Mouse (Mus musculus) cortical plate, adult 2 months (tissue): ENCODE measurements around the gene Frmd4a. TPM values are rescaled to one million over a fixed set of nuclear protein-coding genes. Genes with fewer than 3 reads are reported as not detected.

Experiments
- H3K27ac ChIP-seq: fragments of 200-500 bp; 2 replicates; pipeline ENCODE4 v1.5.1; 2012; ENCODE audit warnings: low read length, control low read depth, inconsistent platforms; ENCODE audit not compliant: insufficient read depth
- H3K4me1 ChIP-seq: fragments of 200-500 bp; 2 replicates; pipeline ENCODE4 v1.6.1; 2011; ENCODE audit warnings: low read length; ENCODE audit not compliant: control insufficient read depth, insufficient read depth
- H3K4me3 ChIP-seq: fragments of 200-500 bp; 2 replicates; pipeline ENCODE4 v1.5.1; 2011; ENCODE audit warnings: mild to moderate bottlenecking, low read length, control low read depth; ENCODE audit not compliant: insufficient read depth
- CTCF ChIP-seq: fragments of 200-500 bp; IDR thresholded peaks from 2 replicates; pipeline ENCODE4 v1.5.1; 2011; ENCODE audit warnings: mild to moderate bottlenecking, control low read depth, low read length; ENCODE audit not compliant: insufficient read depth; ENCODE audit errors: extremely low read depth
- POLR2A ChIP-seq: fragments of 200-500 bp; IDR thresholded peaks from 2 replicates; pipeline ENCODE4 v1.6.1; 2011; ENCODE audit warnings: mild to moderate bottlenecking, low read length, control low read depth; ENCODE audit not compliant: insufficient read depth; ENCODE audit errors: extremely low read depth
- polyA plus RNA-seq: library from polyadenylated mRNA; depleted of rRNA; stranded (reverse); fragments of >200 nt; gene quantifications from 2 replicates; pipeline ENCODE4 v1.2.3, GENCODE M21; 2012

Frmd4a gene
- polyA plus RNA-seq, 1 experiment: 33.9 TPM

DNA sequence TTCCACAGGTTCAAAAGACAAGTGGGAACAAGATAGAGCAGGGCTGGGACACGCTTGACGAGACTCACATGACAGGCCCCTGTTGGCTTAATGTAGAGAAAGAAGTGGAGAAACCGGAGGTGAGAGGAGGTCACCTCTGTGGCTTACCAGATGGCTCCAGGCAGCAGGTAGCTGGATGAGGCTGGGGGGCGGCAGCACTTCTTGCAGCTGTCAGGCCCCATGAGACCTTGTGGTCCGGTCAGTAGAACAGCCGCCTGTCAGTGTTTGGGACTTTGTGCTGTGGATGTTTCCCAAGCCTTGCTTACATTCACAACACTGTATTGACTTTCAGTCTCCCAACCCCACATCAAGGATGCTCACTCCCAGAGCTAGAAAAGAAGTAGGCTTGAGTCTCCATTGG lies 515.4 kb downstream of the Frmd4a start:
- H3K4me1 ChIP-seq: no peaks in the 10 kb centered on the region
- TF ChIP-seq POLR2A (no peak), CTCF (no peak)
- H3K4me3 ChIP-seq: no peak overlapping the region
- H3K27ac ChIP-seq: no peak overlapping the region

DNA sequence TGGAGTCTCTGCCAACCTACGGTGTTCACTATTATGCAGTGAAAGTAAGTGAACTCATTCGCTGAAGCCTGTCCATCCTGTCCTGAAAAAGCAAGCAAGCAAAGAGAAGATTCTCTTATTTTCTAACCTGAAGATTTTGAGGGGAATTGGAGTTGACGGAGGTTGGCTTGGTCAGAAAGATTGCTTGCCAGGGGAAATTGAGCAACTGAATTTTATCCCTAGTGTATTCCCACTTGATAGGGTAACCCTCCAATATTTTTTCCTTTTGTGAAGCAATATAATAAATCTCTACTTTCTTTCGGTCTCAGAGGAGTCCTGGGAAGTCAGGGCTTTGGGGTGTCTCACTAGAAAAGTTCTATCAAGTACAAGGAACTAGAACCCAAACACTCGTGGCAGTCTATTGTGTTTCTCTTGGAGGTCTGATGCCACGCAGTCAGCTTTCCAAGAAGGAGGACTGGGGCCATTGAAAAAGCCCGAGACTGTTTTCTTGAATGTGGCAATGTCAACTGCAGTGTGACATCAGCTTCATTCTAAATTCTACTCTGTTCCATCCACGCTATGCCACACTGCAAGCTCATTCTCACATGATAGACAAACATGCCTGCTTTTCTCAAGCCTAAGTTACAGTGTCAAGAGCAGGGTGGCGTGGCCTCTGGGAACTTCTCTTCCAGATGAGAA lies 517.8 kb downstream of the Frmd4a start:
- H3K27ac ChIP-seq: no peak overlapping the region
- no peaks in the 10 kb centered on the region for H3K4me1 ChIP-seq
- no peak overlapping the region for H3K4me3 ChIP-seq
- TF ChIP-seq CTCF: no peak
- TF ChIP-seq POLR2A: no peak

DNA sequence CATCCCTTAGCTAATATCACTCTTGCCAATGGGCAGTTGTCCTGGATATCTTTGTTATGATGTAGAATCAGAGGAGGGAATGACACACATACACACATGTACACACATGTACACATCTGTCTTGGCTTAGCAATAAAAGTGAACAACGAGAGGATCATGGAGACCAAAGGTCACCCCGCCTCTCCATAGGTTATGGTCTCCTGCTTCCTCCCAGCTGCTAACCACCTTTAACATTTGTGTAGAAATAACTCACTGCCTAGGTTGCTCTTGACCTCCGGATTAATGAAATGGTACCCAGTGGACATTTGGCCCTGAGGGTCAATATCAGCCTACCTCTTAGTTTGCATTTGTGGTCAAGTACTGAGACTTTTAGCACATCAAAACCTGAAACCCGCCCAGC lies 523.8 kb downstream of the Frmd4a start:
- H3K27ac ChIP-seq: no peak overlapping the region
- TF ChIP-seq CTCF (no peak), POLR2A (no peak)
- H3K4me1 ChIP-seq: no peaks in the 10 kb centered on the region
- H3K4me3 ChIP-seq: no peak overlapping the region

DNA sequence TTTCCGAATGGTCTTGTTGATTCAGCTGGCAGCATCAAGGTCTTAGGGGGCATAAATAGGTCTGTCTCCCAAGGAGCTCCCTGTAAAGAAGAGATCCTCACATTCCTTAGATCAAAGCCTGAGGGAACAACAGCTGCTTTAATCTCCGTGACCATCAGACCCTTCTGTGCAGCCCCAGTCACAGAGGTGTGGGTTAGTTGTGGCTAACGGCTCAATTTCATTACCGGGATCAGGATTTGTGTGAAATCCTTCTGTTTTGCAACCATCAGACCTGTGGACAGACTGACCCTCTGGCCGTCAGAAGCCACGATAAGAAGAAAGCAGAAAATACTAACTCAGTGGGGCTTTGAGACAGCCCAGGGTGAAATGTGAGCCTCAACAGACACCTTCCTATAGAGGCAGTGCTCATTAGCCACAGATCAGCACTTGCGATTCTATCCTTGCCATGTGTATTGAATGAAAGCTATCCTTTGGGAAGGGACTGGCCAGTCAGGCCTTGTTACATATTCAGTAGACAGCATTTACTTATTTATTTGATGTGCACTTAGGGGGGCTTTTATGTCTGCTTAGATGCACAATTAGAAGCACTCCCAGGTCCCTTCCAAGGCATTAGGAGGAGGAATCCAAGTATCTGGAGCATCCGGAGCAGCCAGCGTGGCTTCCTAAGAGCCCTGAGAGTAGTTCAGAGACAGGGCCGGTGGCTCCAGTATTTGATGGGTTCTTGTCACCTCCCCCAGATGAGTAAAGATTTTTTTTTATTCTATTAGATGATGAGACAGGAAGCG lies 524.5 kb downstream of the Frmd4a start:
- no peaks in the 10 kb centered on the region for H3K4me1 ChIP-seq
- no peak for TF ChIP-seq CTCF
- TF ChIP-seq POLR2A: no peak
- no peak overlapping the region for H3K4me3 ChIP-seq
- H3K27ac ChIP-seq: no peak overlapping the region

DNA sequence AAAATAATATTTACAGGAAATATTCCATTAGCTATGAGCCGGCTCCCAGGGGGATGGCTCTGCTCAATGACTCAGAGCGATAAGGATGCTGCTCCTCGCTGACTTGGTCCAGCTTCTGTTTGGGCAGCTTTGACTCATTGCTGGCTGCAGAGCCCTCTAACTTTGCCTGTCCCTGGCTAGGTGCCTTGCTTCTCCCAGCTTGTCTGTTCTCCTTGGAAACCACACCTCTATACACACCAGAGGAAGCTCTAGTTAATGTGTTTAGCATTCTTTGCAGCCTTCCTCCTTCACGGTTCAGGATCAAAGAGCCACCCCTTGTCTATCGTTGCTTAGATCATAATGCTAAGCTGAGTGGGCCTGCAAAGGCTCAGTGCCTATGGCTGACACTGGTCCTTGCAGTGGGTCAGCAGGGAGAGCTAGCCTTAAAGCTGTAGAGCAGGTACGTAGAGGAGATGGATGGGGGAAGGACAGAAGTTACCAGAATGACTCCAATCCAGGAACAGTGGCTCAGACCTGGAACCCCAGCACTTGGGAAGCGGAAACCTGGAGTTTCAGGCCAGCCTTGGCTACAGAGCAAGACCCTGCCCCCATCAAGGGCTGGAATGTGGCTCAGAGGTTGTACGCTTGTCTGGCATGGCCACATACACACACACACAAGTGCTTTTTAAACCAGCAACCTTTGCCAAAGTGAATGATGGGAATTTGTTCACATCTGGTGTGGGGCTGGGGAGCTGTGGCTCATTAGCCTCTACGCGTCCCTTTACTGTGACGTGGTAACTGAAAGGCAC lies 525.3 kb downstream of the Frmd4a start:
- no peak overlapping the region for H3K27ac ChIP-seq
- no peak overlapping the region for H3K4me3 ChIP-seq
- TF ChIP-seq POLR2A: no peak
- TF ChIP-seq CTCF: no peak
- no peaks in the 10 kb centered on the region for H3K4me1 ChIP-seq

DNA sequence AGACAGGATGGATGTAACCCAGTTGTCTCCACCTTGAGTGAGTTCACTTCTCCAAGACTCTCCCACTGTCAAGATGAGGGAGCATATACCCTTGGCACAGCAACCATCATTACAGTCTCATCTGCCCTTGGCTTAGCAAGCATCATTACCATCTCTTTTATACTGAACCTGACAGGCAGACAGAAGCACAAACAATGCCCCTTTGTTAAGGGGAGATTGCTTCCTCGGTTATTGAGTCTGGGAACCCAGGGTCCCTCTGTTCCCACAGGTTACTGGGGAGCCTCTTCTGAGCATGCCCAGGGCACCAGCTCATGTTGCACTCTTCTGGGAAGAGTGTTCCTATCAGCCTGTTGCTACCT lies 525.9 kb downstream of the Frmd4a start:
- H3K4me1 ChIP-seq: no peaks in the 10 kb centered on the region
- TF ChIP-seq POLR2A (no peak), CTCF (no peak)

DNA sequence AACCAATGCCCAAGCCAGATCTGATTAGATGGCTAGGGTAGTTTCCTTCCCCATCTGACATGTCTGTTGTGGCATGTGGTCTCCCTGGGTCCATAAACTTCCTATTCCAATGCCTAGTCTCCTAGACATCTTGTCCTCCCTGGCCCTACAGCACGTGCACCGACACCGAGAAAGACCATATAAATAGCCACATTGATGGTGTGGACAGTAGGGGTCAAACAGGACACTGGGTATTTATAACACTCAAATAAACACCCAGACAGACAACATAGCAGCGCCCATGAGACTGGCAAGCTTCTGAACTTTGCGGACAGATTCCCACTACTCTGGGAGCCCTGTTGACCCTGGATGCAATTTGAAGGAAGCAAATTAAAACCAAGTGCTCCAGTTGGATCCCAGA lies 526.8 kb downstream of the Frmd4a start:
- no peak overlapping the region for H3K4me3 ChIP-seq
- TF ChIP-seq CTCF (no peak), POLR2A (no peak)
- H3K27ac ChIP-seq: no peak overlapping the region
- H3K4me1 ChIP-seq: no peaks in the 10 kb centered on the region

More for the DNA sequence above, 525.9 kb downstream of the Frmd4a start:
- no peak overlapping the region for H3K4me3 ChIP-seq
- no peak overlapping the region for H3K27ac ChIP-seq

DNA sequence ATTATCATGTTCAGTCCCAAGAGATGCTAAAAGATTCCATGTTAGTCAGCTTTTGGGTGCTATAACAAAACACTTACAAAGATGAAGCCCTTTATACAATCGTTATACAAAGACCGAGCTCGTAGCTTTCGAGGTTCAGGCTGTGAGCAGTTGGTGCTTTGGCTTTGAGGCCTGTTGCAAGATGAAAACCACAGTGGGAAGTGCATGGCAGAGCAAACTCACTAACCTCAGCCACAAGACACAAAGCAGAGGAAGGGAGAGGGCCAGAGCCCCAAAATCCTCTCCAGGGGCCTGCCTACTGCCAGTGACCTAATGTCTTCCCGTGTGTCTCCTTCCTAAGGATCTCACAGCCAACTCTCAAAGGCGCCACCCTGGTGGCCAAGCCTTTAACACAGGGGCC lies 527.7 kb downstream of the Frmd4a start:
- H3K4me1 ChIP-seq: no peaks in the 10 kb centered on the region
- no peak overlapping the region for H3K4me3 ChIP-seq
- no peak overlapping the region for H3K27ac ChIP-seq
- TF ChIP-seq CTCF: no peak
- TF ChIP-seq POLR2A: no peak

DNA sequence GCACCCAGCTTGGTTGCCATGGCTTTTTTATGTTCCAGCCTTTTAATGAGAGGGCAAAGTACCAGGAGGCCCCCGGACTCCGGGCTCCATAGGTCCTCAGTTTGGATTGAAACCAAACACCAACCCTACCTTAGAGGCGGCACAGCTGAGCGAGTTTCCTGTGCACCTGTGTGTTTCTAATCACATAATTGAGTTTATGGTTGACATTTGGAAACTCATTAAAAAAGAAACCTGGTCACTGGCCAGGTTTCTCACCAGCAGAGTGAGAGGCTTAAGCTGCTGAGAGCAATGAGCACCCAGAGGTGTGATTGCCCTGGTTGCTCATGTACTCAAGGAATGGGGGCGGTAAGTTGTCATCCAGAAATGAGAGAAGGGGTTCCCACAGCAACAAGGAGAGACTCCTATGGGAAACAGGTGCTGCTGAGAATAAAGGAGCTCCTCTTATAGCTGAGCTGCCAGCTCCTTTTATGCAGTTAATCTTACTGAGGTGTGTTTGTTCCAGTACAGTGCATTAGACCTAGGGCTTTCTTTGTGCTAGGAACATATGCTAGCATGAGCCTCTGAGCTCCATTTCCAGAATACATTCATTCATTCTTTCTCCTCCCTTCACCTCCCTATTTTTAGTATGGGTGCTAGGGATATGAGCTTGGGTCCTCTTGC lies 529.6 kb downstream of the Frmd4a start:
- Histone ChIP-seq H3K4me1 (no peaks in the 10 kb centered on the region), H3K4me3 (no peak overlapping the region), H3K27ac (no peak overlapping the region)
- TF ChIP-seq POLR2A (no peak), CTCF (no peak)

DNA sequence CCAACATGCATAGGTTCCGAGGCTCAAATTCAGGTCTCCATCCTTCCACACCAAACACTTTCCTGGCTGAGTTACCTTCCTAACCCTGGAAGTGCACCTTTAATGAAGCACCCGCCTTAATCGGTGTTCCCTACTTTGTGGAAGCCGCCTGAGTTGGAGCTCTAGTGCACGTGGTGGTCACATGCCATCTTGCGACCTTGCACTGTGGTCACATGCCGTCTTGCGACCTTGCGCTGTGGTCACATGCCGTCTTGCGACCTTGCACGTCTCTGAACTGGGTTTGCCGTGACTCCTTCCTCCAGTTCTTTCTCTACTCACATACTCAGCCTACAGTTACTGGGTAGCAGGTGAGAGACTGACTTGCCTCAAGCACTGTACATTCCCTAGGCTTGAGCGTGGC lies 531.8 kb downstream of the Frmd4a start:
- Histone ChIP-seq H3K4me3 (no peak overlapping the region), H3K4me1 (no peaks in the 10 kb centered on the region; the same call in 1 of the 2 replicates), H3K27ac (no peak overlapping the region)
- TF ChIP-seq CTCF: no peak
- TF ChIP-seq POLR2A: no peak
